Mouse (Mus musculus): ENCODE measurements around the gene Farp1. TPM values are rescaled to one million over a fixed set of nuclear protein-coding genes. Genes with fewer than 3 reads are reported as not detected.

Farp1 gene
- polyA plus RNA-seq, 3 experiments from 2014 or later: 2.0 to 3.1 (median 2.9) TPM

DNA sequence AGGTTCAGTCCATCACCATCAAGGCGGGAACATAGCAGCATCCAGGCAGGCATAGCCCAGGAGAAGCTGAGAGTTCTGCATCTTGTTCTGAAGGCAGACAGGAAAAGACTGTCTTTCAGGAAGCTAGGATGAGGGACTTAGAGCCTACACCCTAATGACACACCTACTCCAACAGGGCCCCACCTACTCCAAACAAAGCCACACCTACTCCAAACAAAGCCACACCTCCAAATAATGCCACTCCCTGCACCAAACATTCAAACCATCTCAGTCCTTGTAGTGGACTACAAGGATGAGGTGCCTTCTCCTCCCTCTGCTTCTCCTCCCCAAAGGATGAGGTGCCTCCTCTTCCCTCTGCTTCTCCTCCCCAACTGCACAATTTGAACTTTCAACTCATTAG, 23.5 kb downstream of the Farp1 start:
- no peak for ATAC-seq

DNA sequence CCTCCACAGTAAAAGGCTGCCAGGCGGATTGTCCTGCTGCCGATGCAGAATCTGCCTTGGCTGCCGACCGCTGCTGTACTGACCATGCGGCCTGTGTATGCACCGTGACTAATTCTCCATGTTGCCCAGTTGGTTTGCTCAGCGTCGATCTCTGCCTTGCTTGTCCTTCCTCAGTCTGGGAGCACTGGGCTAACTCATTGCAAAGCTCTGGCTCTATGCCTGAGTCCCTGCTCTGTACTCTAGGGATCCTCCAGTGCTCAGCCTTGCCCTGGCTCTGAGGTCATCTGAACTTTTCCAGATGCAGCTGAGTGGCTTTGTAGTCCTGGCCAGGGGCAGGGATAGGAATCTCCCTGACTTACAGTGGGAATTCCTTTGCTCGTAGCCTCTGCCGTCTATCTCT, 24.3 kb downstream of the Farp1 start:
- no peak for ATAC-seq

DNA sequence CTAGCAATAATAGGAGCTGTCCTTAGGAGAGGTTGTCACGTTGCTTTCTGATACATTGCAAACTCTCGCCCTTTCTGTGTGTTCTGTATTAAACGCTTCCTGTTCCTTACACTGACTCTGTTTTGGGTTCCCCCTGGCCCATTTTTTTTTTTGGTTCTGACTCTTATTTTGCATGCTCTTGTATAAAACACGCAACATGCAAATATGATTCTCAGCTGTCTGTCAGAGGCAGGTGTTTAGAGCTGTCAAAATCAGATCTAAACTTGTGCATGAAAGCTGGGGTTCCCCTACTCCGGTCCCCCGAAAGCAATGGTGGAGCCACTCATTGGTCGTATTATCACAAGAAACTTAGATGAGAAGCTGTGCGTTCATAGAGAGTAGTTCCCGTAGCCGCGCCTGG, 25.5 kb downstream of the Farp1 start:
- no peak for ATAC-seq

DNA sequence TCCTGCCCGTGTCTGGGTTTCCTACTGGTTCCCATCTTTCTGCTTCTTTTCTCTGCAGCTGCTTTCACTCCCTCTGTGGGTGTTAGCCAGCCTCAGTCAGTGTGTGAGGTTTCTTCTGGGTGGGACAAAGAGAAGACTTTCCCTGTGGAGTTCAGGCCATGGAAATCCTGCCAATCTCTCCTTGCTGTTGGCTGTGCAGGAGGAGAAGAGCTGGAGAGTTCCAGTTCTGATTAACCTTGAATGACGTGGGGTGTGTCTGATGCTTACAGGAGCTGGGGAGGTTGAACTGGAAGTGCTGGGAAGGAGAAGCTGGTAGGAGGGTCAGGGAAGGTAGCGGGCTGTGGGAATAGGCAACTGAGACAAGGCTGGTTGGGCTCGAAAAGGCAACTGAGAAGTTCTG, 26.7 kb downstream of the Farp1 start:
- ATAC-seq: no peak

DNA sequence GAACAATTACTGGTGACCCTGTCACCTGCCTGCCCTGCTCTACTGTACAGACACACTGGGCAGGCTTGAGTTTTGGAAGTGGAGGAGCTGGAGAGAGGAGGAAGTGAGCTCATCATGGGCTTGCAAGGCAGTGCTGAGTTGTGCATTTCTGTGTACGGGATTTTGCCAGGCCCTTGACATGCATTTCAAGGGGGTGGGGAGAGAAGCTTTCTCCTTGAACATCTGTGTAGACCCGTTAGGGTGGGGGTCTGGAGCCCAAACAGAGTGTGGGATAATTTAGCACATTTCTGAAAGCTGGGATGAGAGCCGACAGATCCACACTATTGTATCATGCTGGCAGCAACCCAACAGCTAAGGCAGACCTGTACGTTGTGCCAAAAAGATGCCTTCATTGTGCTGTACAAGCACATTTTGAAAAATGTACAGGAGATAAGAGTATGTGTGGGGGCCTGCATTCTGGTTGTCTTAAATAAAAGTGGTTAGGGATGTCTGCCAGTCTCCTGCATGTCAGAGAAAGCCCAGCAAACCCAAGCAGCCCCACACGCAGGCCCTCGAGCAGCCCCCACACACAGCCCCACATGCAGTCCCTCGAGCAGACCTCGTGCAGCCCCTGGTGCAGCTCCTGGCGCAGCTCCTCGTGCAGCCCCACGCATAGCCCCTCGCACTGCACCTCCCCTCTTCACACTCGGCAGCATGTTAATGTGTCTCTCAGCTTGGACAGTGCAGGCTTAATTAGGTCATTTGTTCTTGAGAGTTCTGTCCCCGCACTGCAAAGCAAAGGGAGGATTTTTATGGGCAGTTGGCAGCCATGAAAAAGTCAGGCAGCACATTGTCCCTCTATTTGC, 27.5 kb downstream of the Farp1 start:
- ATAC-seq: no peak

DNA sequence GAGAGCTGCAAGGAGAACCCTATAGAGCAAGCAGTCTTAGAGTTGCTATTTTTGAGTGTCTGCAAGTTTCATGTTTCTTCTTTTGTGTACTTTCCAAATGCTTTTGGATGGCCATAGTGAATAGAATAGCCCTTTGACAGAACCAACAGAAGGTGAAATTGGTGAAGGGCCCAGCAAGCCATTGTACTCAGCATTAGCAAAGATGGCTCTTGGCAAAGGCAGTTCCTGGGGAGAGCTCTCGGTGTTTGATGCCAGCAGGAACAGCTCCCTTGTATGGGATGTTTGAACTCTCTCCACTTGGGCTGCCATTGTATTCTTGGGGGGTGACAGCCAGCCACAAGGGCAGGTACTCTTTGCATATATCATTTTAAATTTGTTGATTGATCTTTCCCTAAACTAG, 29.7 kb downstream of the Farp1 start:
- no peak for ATAC-seq

DNA sequence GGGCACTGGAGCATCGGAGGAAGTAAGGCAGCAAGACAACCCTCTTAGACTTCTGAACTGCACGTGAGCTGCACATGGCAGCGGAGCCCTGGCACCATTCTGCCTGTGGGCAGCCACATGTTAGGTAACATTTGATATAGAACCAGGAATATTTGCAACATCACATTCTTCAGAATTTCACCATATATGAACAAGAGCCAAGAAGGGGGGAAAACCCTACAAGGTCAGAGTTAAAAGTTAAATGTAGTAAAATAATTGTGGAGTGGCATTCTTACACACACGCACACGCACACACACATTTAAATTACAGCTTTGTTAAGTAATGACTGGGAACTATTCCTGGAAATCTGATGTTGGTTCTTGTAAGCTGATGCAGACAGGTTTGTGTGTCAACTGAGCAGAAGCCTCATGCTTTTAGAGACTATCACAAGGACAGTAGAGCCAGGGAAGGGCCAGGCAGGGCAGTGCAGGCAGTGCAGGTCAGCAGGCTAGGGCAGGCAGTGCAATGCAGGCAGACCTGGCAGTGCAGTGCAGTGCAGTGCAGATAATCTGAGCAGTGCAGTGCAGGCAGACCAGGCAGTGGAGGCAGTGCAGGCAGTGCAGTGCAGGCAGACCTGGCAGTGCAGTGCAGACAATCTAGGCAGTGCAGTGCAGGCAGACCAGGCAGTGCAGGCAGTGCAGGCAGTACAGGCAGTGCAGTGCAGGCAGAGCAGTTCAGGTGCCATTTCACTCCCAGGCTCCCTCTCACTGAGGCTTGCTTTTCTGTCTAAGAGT, 38.3 kb downstream of the Farp1 start:
- no peak for ATAC-seq

DNA sequence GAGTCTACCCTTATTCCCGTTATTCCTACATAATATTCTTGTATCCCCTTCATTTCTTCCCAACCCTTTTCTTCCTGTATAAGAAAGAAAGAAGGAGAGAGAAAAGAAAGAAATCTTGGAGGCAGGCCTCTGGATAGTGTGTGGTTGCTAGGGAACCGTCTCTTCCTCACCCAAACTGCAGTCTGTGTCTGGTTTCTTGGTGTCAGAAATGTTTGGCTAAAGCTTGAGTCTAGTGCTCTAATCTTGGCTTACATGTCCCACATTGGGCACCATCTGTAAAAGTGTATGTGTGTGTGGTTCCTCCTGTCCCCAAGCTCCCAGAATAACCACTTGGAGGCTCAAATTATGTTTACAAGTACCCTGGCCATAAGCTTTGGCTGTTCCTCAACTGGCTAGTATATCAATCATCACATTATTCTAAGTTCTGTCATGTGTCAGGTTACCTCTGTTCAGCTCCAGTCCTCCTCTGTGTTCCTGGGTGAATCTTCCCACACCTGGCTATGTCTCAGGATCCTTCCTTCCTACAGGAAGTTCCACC, 39.3 kb downstream of the Farp1 start:
- no peak for ATAC-seq

DNA sequence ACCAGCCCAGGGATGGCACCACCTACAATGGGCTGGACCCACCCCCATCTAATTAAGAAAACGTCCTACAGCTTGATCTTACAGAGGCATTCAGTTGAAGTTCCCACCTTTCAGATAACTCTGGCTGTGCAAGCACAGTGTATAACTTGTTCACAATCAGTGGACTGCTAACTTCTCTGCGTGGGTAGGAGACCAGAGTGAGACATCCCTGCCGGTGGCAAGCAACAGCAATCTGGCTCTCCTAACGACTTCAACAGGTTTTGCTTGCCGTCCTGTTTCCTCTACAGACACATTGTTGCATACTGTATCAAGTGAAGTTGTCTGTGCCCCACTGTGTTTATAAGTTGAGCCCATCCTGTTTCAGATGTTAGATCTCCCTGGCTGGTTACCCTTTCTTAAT, 45.7 kb downstream of the Farp1 start:
- ATAC-seq: no peak

DNA sequence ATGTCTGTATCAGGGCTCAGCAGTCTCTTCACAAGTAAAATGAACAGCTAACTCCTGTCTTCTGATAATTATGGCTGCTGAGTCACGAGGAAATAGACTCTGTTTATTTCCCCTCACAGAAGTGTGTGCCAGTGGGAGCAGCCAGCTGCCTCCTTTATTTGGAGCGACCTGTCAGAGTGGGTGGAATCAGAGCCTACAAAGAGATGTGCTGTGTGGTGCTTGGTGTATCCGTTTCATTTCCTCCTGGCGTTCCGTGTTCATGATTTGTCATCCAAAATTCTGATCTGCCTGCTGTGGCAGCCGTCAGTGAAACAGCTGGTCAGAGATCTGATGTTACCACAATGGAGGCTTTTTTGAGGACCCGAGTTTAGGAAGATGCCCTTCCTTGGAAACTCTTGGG, 47.3 kb downstream of the Farp1 start:
- no peak for ATAC-seq

DNA sequence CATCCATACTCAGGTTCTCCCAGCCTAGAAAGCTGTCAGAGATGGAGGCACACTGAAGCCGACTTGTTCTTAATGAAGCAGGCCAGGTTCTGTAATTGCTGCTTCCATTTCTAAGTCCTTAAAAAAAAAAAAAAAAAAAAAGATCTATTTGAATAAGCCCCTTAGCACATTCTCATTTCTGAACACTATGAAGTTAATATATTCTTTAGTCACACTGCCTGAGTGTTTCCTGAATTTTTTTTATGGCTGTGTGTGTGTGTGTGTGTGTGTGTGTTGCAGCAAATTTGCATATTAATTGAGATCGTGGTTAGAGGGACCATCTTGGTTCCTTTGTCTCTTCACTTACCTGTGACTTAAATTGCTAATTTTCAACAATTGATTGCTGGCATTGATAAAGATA, 47.8 kb downstream of the Farp1 start:
- ATAC-seq: no peak

DNA sequence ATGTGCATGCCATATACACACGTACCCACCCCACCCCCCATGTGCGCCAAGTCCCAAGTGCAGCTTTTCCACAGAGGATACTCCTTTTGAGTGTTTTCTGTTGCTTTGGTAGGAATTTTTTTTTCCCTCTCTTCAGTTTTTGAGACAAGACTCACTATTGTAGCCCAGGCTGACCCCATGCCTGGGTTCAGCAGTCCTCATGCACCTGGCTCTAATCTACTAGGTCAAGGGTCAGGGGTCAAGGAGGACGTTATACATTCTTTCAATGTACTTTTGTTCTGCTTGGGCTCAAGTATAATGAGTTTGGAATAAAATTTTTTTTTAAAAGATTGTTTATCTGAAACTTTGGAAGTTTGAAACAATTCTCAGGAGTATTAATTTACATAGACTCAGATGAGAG, 48.4 kb downstream of the Farp1 start:
- ATAC-seq: no peak

DNA sequence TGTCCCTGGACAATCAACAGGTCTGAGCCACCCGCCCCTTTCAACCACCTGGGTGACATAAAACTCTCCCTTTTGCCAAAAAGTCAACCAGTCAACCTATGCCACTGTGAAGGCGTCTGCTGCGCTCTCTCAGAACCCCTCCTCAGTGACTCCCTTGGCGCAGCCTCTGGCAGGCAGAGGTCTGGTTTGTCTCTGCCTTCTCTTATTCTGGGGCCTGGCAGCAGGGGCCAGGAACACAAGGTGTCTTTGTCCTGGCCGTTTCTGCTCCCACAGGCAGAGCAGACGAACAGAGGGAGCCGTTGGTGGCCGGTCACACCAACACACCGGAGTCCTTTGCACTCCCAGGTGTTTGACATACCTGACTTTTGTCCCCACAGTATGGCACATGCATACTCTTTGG, 57.5 kb downstream of the Farp1 start:
- ATAC-seq: no peak

DNA sequence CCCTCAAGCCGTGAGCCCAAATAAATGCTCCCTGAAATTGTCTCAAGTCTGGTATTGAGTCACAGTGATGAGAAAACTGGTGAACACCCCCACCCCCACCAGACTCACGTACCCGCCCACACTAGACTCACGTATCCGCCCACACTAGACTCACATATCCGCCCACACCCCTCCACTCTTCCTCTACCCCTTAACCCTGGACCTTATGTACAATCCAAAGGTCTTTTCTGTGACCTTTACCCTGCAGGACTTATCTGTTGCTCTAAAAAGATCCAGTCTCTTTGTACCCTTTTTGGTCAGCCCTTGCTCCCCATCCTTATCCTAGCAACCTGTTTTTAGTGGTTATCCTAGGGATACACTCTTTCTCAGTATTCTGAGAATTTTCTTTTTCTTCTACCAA, 58.9 kb downstream of the Farp1 start:
- no peak for ATAC-seq

DNA sequence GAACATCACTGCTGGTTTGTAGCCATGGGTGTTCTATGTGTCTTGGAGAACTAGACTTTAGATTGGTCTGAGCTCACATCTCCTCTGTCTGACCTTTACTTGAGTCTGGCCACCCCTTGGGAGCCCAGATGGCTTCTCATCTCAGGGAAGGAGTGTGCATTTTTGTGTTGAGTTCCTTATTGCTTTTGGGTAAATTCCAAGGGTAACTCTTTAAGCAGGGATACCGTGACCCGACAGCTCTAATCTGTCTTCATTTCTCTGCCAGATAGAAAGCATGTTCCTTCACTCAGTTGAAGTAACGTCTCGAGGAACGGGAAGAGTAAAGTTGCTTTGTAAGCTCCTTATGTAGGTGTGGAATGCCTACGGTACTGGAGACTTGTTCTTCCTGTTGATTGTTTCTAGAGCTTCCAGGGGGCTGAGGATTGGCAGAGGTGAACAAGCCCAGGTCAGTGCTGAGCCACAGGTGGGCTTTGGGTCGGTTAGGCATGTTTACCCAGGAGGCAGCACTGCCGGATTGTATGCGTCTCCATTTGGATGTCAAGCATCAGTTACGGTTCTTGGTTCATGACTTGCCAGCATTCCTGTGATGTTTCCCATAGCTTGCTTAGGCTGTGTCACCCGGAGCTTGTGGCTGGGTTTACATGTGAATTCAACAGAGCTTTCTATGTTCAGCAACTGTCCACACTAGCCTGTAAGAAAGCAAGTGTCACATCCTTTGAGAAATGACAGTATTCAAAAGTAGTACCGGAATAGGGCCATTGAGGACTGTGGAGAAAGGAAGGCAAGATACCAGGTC, 62.8 kb downstream of the Farp1 start:
- no peak for ATAC-seq

DNA sequence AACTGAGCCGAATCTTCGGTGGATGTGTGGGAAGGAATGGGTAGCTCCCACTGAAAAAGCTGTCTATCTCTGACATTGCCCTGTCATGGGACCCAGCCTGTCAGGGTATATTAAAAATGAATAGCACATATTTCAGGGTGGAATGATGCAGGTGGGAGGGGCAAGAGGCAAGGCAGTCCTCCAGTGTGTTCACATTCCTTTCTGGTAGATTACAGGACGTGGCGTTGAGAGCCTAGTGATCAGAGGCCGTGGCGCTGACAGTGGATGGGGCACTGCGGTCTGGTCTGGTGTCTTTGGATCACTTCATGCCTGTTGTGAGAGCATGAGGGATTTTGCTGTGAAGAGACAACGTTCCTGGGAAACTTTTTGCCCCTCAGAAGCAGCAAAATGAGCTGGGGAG, 64.1 kb downstream of the Farp1 start:
- no peak for ATAC-seq

DNA sequence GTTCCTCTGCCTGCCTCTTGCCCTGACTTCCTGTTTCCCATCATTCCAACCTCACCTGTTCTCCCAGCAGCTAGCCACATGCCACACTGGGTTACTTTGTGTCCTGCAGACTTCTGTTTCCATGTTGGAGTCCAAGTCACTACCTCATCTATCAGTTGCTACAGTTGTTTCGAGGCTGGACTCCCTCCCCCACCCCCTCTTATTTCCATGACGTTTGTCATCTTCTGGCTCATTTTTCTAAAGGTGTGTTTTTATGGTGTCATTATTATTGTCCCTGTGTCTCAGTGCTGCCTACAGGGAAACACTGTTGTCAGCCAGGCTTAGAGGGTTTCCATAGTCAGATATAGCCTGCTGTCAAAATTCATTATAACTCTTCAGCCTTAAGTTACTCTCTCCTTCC, 64.9 kb downstream of the Farp1 start:
- no peak for ATAC-seq

DNA sequence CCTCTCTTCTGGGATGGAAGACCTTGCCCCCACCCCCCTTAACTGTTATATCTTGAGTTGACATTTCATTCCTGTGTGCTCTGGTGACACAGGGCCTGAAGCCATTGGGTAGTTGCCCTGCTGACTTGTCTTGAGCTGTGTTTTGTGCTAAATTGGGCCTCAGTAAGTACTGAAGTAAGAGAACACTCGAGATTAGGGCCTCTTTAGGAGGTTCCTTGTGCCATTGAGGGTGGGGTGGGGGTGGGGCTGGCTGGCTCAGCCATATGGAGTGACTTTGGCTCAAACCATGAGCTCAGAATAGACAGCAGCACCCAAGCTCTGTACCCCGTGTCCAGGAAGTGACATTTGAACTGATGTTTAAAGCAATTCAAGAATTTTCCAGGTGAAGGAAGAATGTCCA, 65.8 kb downstream of the Farp1 start:
- ATAC-seq: no peak

DNA sequence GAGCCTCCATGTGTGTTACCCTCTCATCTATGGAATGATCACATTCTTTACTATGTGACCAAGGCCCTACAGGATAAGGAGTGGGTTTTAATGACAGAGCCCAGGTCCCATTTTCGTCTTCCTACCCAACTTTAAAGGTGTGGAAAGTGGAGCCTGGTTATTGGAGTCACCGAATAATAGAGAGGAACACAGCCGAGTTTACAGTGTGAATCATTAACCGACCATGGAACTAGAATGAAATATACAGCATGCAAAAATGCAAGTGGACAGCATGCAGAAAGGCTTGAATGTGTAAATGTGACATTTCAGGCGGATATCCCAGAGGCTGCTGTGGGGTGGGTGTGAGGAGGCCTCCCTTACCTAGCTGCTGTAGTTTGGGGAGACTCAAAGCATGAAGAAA, 66.5 kb downstream of the Farp1 start:
- ATAC-seq: no peak

DNA sequence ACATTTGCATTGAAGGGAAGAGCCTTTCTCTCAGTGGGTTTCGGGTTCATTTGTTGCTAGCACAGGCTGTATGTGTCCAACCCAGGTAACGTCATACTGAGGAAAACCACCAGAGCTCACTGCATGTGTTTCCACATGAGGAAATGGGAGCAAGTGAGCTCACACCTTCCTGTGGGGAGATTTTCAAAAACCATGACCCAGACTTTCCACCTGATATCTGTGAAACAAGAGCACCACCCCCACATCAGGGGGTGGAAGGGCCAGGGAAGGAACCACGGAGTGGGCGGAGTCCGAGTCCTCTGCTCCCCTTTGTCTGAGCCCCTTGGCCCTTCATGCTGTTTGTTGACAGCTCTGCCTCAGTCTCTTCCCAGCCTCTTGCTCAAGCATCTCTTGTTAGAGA, 67.6 kb downstream of the Farp1 start:
- peak; percentile 36 for ATAC-seq

DNA sequence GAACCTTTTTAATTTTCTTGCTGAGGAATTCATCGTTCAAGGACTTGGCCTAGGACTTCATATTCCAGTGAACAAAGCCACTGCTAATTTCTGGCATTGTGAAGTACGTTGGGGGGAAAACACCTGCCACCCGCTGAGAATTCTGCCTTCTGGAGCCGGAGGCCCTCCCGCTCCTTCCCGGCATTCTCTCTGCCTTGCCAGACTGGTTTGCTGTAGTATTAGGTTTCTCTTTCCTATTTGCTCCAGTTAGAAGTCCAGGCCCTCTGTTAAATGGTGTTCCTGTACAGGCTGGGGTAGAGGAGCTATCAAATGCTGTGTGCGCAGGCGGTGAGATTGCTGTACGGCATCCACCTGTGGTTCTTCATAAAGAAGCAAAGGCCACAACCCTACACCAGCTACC, 68.5 kb downstream of the Farp1 start:
- no peak for ATAC-seq

DNA sequence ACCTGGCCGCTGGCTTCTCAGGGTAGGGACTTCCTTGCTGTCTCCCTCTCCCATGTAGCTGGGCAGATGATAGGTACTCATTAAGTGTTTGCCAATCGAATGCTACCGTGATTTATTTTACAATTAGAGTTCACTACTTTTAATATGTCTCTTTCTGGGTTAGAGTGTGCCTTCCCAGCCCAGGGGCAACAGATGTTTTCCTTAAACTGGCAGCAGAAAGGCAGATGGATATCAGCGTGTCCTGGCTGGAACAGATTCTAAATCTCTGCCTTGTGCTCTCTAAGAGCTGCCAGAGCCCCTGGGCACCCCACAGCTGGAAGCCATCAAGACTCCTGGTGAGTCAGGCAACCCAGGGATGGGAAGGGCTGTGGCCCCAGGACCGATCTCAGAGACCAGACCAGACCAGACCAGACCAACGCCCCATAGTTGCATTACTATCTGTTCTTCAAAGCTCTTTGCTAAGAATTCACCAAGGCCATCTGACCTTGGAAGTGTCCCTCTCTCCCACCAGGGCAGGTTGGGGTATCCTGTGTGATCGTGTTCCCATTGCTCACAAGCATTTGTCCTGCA, 69.8 kb downstream of the Farp1 start:
- ATAC-seq: no peak

DNA sequence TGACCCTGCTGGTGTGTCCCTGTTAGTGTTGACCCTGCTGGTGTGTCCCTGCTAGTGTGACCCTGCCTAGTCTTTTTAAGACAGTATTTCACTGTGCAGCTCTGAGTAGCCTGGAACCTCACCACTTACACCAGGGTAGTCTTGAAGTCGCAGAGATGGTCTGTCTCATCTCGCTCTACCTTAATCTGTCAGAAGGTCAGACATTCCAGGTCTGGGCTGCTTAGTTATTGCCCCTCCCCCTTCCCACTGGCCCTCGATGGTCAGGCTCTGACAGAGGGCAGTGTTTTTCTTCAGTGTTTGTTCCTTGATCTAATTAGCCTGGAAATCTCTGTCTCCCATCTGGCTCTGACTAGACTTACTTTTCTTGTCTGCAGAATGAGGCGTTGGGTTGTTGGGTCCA, 71.9 kb downstream of the Farp1 start:
- no peak for ATAC-seq
